Mouse (Mus musculus): ENCODE measurements around the gene Gcnt2.
"Not testable (repeated sequence)": the region's sequence is repeated elsewhere in the genome, so short reads cannot be mapped to it uniquely, and the experiment has no call there.

DNA sequence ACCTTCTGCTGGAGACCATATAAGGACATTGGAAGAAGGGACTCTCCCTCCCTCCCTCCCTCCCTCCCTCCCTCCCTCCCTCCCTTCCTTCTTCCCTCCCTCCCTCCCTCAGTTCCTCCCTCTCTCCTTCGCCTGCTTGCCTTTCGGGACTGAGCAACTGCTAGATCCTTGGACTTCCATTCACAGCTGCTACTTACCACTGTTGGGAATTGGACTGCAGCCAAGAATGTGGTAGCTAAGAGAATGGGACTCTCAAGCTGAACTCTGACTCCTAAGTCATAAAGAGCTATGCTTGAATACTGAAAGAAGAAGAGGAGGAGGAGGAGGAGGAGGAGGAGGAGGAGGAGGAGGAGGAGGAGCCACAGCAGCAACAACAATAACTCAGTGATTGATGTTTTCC lies 72.3 kb downstream of the Gcnt2 start:
- TF ChIP-seq CTCF (IDR thresholded peaks at IDR 0.05; ENCODE audit: extremely low read depth, insufficient read depth, insufficient read length, insufficient replicate concordance); POLR2A (IDR thresholded peaks at IDR 0.05; ENCODE audit: low read depth, low read length): not testable (repeated sequence)

Measured in spleen, adult 2 months (tissue).